Mouse (Mus musculus) megakaryocyte, embryonic 14.5 days (primary cell): ENCODE results near the gene Gtf3c2. TPM values are rescaled to one million over a fixed set of nuclear protein-coding genes. Genes with fewer than 3 reads are reported as not detected.
A peak's percentile ranks its signal among the peaks of the same experiment; 100 is the strongest.

Experiments used
- H3K27me3 ChIP-seq: replicated peaks from 2 replicates; pipeline ENCODE3; 2012; ENCODE audit warnings: inconsistent platforms
- H3K36me3 ChIP-seq: replicated peaks from 2 replicates; pipeline ENCODE3; 2012; ENCODE audit warnings: low read length, inconsistent platforms, mixed read lengths
- H3K4me1 ChIP-seq: 2 replicates; pipeline ENCODE4 v1.6.1; 2012; ENCODE audit warnings: inconsistent platforms
- H3K4me3 ChIP-seq: replicated peaks from 2 replicates; pipeline ENCODE3; 2012; ENCODE audit warnings: moderate library complexity, mild to moderate bottlenecking, inconsistent platforms
- H3K9me3 ChIP-seq: 2 replicates; pipeline ENCODE4 v1.6.1; 2012; ENCODE audit warnings: inconsistent platforms
- FLI1 ChIP-seq: IDR thresholded peaks from 2 replicates; pipeline ENCODE4 v1.6.1; 2012; ENCODE audit warnings: low read length, inconsistent platforms, mixed read lengths
- GATA1 ChIP-seq: IDR thresholded peaks from 3 replicates; pipeline ENCODE4 v1.6.1; 2012; ENCODE audit warnings: mixed read lengths, low read length, inconsistent platforms, borderline replicate concordance
- polyA plus RNA-seq: library from polyadenylated mRNA; stranded (reverse); fragments of >175 nt; gene quantifications from 2 replicates; pipeline ENCODE4 v1.2.3, GENCODE M21; 2012; ENCODE audit warnings: low replicate concordance; ENCODE audit not compliant: insufficient read depth

Gene Gtf3c2
- polyA plus RNA-seq, 1 experiment: 15.0 TPM

DNA sequence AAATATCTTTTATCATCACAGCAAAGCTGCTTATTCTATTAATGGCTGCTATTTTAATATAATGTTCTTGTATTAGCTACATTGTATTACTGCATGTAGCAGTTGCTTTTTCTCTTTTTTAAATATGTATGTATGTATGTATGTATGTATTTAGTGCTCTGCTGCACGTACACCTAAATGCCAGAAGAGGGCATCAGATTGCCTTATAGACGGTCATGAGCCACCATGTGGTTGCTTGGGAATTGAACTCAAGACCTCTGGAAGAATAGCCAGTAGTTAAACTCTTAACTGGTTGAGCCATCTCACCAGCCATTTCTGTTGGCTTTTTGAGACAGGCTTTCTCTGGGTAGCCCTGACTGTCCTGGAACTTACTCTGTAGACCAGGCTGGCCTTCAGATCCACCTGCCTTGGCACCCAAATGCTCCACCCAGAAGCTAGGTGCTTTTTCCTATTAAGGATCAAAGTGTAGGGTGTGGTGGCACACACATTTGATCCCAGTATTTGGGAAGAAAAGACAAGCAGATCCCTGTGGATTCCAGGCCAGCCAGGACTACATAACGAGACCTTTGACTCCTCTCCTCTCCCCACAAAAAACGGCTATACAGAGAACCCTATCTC, 8.4 kb upstream of the Gtf3c2 start:
- H3K4me1 ChIP-seq: peaks cover 34% of the 10 kb centered on the region
- no peak for TF ChIP-seq GATA1
- TF ChIP-seq FLI1: no peak
- peaks cover 49% of the 10 kb centered on the region for H3K36me3 ChIP-seq
- no peaks in the 10 kb centered on the region for H3K9me3 ChIP-seq
- no peaks in the 10 kb centered on the region for H3K27me3 ChIP-seq
- H3K4me3 ChIP-seq: no peak overlapping the region

- peaks cover 22% of the 10 kb centered on the region for H3K36me3 ChIP-seq
- no peaks in the 10 kb centered on the region for H3K27me3 ChIP-seq
- no peak for TF ChIP-seq FLI1
- TF ChIP-seq GATA1: no peak
- H3K9me3 ChIP-seq: no peaks in the 10 kb centered on the region
- H3K4me3 ChIP-seq: peak overlapping the region; percentile 46
- peaks cover 40% of the 10 kb centered on the region for H3K4me1 ChIP-seq
Measured at GRCm38 (mm10) chr5:31183678-31184077, 3.7 kb upstream of the Gtf3c2 start.

GRCm38 (mm10) chr5:31181183-31181770, 1.3 kb upstream of the Gtf3c2 start:
- Histone ChIP-seq H3K4me1 (peaks cover 59% of the 10 kb centered on the region), H3K4me3 (peak overlapping the region; percentile 95)
- TF ChIP-seq GATA1 (no peak), FLI1 (no peak)

GRCm38 (mm10) chr5:31179301-31179765, 611 bp downstream of the Gtf3c2 start:
- Histone ChIP-seq H3K9me3 (no peaks in the 10 kb centered on the region), H3K27me3 (no peaks in the 10 kb centered on the region), H3K4me3 (peak overlapping the region; percentile 95), H3K36me3 (peaks cover 17% of the 10 kb centered on the region), H3K4me1 (peaks cover 60% of the 10 kb centered on the region)
- TF ChIP-seq FLI1 (no peak), GATA1 (no peak)

More at GRCm38 (mm10) chr5:31181183-31181770, 1.3 kb upstream of the Gtf3c2 start:
- H3K9me3 ChIP-seq: no peaks in the 10 kb centered on the region
- H3K27me3 ChIP-seq: no peaks in the 10 kb centered on the region
- H3K36me3 ChIP-seq: peaks cover 8% of the 10 kb centered on the region

DNA sequence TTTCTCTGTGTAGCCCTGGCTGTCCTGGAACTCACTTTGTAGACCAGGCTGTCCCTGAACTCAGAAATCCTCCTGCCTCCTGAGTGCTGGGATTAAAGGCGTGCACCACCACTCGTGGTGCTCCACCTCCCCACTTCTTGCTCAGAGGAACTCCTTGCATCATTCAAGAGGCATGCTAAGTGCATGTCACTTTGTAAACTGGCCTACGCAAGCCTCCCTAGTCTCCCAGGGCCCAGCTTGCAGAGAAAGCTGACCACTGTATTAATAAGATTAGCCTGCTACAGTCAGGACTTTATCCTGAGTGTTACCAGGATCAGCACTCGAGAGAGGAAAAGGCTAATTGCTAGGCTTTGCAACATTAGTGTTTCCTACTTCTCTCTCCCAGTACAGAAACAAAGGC, 11.3 kb downstream of the Gtf3c2 start:
- Histone ChIP-seq H3K27me3 (no peaks in the 10 kb centered on the region), H3K9me3 (no peaks in the 10 kb centered on the region), H3K4me1 (peaks cover 7% of the 10 kb centered on the region; the same call in 1 of the 2 replicates), H3K4me3 (no peak overlapping the region), H3K36me3 (peaks cover 94% of the 10 kb centered on the region)
- TF ChIP-seq GATA1 (no peak), FLI1 (no peak)

- TF ChIP-seq GATA1: no peak
- TF ChIP-seq FLI1: no peak
- Histone ChIP-seq H3K4me1 (peaks cover 20% of the 10 kb centered on the region), H3K27me3 (no peaks in the 10 kb centered on the region), H3K9me3 (no peaks in the 10 kb centered on the region), H3K36me3 (peaks cover 99% of the 10 kb centered on the region), H3K4me3 (no peak overlapping the region)
Measured at GRCm38 (mm10) chr5:31164878-31165277, 15.1 kb downstream of the Gtf3c2 start.

DNA sequence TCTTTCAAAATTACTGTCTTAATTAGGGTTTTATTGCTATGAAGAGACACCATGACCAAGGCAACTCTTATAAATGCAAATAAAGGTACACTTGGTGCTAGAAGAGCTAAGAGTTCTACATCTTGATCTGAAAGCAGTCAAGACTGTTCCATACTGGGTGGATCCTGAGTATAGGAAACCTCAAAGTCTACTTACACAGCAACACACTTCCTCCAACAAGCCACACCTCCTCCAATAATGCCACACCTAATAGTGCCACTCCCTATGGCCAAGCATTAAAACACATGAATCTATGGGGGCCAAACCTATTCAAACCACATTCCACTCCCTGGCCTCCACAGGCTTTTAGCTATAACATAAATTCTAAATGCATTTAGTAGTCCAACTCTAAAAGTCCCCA, 17.5 kb downstream of the Gtf3c2 start:
- no peaks in the 10 kb centered on the region for H3K27me3 ChIP-seq
- H3K4me1 ChIP-seq: peaks cover 20% of the 10 kb centered on the region
- H3K9me3 ChIP-seq: no peaks in the 10 kb centered on the region
- TF ChIP-seq GATA1: no peak
- TF ChIP-seq FLI1: no peak
- no peak overlapping the region for H3K4me3 ChIP-seq
- peaks cover 99% of the 10 kb centered on the region for H3K36me3 ChIP-seq

DNA sequence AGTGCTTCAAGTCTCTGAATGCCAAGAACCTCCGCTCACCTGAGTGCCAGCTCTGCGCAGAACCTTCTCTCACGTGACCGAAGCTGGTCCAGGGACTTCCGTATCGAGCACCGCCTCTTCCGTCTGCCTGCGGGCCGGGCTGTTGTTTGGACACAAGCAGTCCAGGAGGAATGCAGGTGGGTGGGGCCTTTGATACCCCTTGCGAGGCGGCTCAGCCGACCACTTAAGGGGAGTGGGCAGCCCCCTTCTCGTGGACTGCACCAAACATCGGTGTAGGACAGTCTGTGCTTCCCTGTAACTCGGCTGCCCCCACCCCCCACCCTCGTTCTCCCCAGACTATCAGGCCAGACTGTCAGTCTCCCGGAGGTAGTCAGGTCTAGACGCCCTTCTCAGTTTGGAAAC, 25.8 kb downstream of the Gtf3c2 start, which contains the start of gene Mpv17:
Mpv17 (minus strand) TSS at position 100 of the 402 bp plus-strand sequence.
- no peaks in the 10 kb centered on the region for H3K9me3 ChIP-seq
- H3K4me1 ChIP-seq: peaks cover 36% of the 10 kb centered on the region
- H3K4me3 ChIP-seq: peak within 1 kb of the TSS; percentile 99
- TF ChIP-seq FLI1 (no peak), GATA1 (no peak)
- no peaks in the 10 kb centered on the region for H3K27me3 ChIP-seq
- H3K36me3 ChIP-seq: peaks cover 59% of the 10 kb centered on the region

GRCm38 (mm10) chr5:31153516-31154151, 26.3 kb downstream of the Gtf3c2 start:
- Histone ChIP-seq H3K36me3 (peaks cover 56% of the 10 kb centered on the region), H3K27me3 (no peaks in the 10 kb centered on the region), H3K4me3 (peak overlapping the region; percentile 99), H3K9me3 (no peaks in the 10 kb centered on the region), H3K4me1 (peaks cover 39% of the 10 kb centered on the region)
- no peak for TF ChIP-seq FLI1
- TF ChIP-seq GATA1: no peak

DNA sequence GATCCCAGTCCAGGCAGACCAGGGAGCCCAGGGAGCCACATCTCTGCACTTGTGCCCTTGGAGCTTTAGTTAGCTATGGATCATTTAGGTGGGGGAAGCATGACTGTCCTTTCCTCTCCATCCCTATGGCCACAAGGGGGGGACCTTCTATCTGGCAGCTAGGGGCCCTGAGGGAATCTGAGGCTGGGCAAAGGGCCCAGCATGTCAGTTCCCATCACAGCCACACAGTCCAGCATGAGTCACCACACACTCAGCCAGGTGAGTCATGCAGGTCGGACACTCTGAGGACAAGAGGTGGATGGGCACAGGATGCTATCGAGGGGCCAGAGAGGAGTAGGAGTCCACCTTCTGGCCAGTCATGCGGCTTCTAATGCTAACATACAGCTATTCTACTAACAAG, 28.2 kb downstream of the Gtf3c2 start:
- H3K36me3 ChIP-seq: peaks cover 53% of the 10 kb centered on the region
- peaks cover 43% of the 10 kb centered on the region for H3K4me1 ChIP-seq
- no peak for TF ChIP-seq GATA1
- no peak for TF ChIP-seq FLI1
- peak overlapping the region; percentile 31 for H3K4me3 ChIP-seq
- H3K9me3 ChIP-seq: no peaks in the 10 kb centered on the region
- H3K27me3 ChIP-seq: no peaks in the 10 kb centered on the region
